Mouse (Mus musculus) left cerebral cortex, postnatal 10 days (tissue): ENCODE results near the gene Mettl15. TPM values are rescaled to one million over a fixed set of nuclear protein-coding genes. Genes with fewer than 3 reads are reported as not detected.
"Not testable (repeated sequence)": the region's sequence is repeated elsewhere in the genome, so short reads cannot be mapped to it uniquely, and the experiment has no call there.

ENCODE experiments used
- DNase-seq, 2 experiments: peaks; one replicate each; pipeline ENCODE4 v3.0.0; 2021 to 2022; ENCODE audit warnings: low spot score in 2 of 2, mixed read lengths in 1 of 2; ENCODE audit errors: extremely low spot score in 1 of 2
- intact Hi-C: fragments of 180-260 bp; cut with DNase I; formaldehyde crosslinking; loops from one replicate; pipeline ENCODE4 v1.15.1; 2025
- total RNA-seq, 2 experiments: library from RNA; stranded (reverse); gene quantifications; 2 replicates each; pipeline ENCODE4 v1.2.3; 2021

Mettl15 gene
- 1 to 10 TPM; 5.9 to 6.5 TPM for total RNA-seq

DNA sequence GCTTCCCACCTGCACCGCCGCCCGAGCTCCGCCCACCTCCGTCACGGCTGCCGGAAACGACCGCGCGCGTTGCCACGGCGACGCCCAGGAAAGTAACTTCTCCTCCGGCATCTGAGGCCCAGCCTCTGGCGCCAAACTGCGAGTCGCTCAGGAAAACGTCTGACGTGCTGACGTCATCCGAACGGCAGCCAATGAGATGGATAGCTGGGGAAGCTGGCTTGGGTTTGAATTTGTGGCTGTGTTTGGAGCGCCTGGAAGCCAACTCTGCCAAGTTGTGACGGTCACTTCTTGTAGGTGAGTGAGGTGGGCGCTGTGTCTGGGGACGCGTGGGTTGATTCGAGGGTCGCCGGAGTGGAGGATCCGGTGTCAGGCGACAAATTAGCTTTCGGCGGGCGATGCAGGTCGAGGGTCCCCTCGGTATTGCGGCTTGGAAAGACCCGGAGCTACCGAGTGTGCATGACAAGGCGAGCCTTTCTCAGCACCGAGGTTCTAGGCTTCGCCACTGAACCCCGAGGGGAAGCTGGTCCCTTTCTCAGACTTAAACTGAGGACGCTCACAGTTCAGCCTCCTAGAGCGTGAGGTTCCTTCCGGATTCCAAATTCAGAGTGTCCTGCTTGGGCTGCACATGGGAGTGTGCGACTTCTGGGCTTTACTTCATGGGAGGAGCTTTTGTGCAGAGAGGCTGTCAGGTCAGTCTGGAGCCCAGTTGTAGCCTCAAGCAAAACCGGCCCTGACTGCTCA is at the start of gene Mettl15, which contains the start of gene Kif18a:
Gene Mettl15, minus strand, starts transcription at position 149 of the 741 bp plus-strand sequence.
Gene Kif18a, plus strand, starts transcription at position 139 of the 741 bp plus-strand sequence.
- intact Hi-C loops: no loop called here
- peak; percentile 97 for DNase-seq

GRCm38 (mm10) chr2:109311369-109311768 is 30.8 kb upstream of the Mettl15 start:
- no peak for DNase-seq
- intact Hi-C loops: no loop called here

DNA sequence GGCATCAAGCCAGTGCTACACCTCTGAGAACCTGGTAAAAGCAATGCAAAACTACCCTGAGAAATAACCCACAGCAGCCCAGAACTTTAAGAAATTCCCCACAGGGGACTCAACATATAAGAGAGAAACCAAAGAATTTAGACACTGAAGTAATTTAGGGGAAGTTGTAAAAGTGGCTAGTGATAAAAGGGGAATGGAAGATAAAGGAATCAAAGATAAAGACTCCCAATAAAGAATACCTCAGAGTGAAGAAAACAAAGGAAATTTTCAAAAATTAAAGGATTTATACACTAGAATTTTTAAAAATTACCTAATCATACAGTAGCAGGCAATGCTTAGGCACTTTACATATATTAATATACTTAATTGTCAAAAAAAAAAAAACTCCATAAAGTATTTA is 23.1 kb upstream of the Mettl15 start:
- intact Hi-C loops: no loop called here
- DNase-seq: no peak

DNA sequence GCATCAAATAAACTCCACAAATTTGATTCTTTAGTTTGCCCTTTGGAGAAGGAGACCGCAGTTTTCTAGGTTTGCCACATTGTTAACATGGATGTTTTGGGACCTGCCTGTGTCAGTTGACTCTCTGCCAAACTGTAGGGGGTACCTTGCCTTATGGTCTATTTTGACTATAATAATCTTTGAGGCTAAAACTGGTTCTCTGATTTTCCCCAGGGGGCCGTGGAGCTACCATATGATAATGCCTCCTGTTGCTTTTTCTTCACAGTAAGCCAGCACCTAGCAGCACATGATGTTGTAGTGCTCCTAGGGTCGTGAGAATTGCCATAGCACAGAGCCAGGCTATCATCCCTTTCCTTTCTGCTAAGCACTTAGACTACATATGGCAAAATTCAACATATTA is 21.7 kb upstream of the Mettl15 start:
- intact Hi-C loops: no loop called here
- DNase-seq: no peak

DNA sequence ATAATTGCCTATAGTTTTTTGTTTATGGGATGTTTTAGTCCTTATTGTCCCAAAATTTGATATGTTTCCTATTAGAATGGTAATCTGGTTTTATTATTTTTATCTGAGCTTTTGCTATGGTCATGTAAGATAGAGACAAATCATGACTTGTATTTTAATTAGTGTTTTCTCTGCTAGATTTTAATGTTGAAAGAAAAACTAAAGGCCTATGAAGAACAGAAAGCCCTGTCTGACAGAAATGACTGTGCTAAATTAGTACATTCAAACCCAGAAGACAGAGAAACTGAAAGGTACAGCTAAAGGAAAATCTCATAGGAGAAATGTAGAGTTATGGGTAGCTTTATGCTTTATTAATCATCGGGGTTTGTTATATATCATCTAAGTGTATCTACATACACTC is 17.6 kb upstream of the Mettl15 start:
- intact Hi-C loops: no loop called here
- no peak for DNase-seq

DNA sequence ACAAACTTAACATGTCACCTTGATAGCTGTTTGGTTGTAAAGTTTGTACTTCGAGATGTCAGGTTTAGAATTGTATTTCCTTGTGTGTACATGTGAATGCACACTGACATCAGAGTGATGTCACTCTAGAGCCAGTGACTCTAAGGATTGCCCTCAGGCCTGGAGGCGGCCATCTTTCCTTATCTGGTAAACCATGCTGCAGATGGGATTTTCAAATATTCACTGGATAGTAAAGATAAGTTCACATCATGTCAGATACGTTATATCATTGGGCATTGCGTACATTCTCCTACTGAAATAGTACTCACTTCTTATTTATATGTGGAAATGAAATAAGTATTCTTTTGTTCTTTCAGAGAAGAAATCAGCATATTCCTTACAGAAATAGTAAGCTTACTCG is 15.7 kb upstream of the Mettl15 start:
- DNase-seq: no peak
- intact Hi-C loops: no loop called here

GRCm38 (mm10) chr2:109289327-109289726 is 8.8 kb upstream of the Mettl15 start:
- DNase-seq: no peak
- intact Hi-C loops: no loop called here

DNA sequence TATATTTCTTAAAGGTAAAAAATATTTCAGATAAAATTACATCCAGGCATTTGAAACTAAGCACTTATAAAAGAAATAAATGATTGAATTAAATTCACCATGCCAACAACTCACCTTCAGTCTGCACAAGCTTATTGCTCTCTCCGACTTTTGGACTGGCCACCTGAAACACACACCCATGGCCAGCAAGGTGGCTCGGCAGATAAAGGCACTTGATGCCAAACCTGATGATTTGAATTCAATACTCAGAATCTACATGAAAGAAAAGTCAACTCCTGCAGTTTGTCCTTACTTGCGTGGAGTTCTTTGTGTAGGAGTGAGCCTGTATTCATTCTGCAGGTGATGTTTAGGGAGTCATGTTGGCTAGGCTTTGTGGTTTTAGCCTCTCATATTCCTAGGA is 3.6 kb upstream of the Mettl15 start:
- intact Hi-C loops: no loop called here
- DNase-seq: no peak

- intact Hi-C loops: no loop called here
- no peak for DNase-seq
Observed at GRCm38 (mm10) chr2:109281341-109281690, 768 bp upstream of the Mettl15 start.

GRCm38 (mm10) chr2:109280272-109280599 is 312 bp downstream of the Mettl15 start:
- intact Hi-C loops: no loop called here

GRCm38 (mm10) chr2:109278036-109278435 is 2.5 kb downstream of the Mettl15 start:
- intact Hi-C loops: loop anchor here (10.0 kb wide), 1 partner anchor 397 kb away; the partner anchor contains the start of gene Bdnf

More at GRCm38 (mm10) chr2:109280272-109280599, 312 bp downstream of the Mettl15 start:
- no peak for DNase-seq

DNA sequence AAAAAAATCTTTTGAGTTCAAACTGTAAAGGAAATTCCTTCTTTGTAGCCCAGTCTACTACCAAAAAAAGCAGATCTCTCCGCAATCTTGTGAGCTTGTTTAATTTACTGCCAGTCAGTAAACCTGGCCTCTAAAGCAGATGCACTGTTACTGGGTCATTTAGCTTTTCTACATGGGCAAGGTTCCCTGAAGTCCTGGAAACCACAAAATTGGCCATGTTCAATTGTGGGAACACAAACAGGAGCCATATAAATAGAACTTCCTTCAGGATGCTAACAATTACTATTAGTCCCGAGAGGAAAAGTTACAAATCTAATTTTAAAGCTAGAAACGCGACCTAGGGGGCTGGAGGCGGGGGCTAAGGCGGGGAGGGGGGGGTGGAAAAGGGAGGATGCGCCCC is 3.0 kb downstream of the Mettl15 start:
- intact Hi-C loops: loop anchor here (10.0 kb wide), 1 partner anchor 397 kb away; the partner anchor contains the start of gene Bdnf

More at GRCm38 (mm10) chr2:109278036-109278435, 2.5 kb downstream of the Mettl15 start:
- DNase-seq: peak; percentile 3 to 42

DNA sequence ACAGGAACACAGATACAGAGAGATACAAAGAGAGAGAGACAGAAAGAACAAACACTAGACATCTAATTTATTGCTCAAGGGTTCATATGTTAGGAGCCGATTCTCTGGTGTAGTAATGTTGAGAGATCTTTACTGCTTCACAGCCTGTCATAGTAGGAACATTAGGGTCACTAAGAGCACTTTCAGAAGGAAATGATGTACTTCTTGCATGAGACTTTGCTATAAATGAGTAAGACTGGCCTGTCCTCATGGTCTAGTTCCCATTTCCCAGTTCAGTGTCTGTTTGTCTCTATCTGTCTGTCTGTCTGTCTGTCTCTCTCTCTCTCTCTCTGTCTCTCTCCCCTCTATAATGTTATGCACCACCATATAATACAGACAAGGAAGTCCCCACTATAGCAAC is 7.5 kb downstream of the Mettl15 start:
- DNase-seq: no peak
- intact Hi-C loops: loop anchor here (10.0 kb wide), 1 partner anchor 402 kb away; the partner anchor contains the start of gene Bdnf

More for the DNA sequence above, 3.0 kb downstream of the Mettl15 start:
- no peak for DNase-seq

- intact Hi-C loops: no loop called here
- DNase-seq: no peak
Observed at GRCm38 (mm10) chr2:109262779-109263178, 17.8 kb downstream of the Mettl15 start.

DNA sequence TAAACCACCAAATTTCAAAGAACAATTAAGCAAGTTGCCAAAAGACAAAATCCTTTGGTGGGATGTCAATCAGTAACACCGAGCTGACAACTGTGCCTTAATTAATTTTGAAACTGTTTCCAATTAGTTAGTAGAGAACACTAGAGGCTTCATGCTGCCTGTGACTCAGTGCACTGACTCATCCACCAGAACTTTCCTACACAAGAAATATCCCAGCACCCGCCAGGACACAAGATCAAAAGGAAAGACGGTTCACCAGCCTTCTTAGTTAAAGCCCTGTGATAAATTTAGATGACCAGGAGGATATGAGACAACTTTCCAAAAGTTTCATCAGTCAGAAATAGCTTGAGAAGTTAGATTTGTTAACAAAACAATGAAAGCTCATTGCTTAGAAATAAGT is 38.6 kb downstream of the Mettl15 start:
- no peak for DNase-seq
- intact Hi-C loops: no loop called here

GRCm38 (mm10) chr2:109235741-109236140 is 44.8 kb downstream of the Mettl15 start:
- no peak for DNase-seq
- intact Hi-C loops: no loop called here

GRCm38 (mm10) chr2:109233876-109234275 is 46.7 kb downstream of the Mettl15 start:
- intact Hi-C loops: no loop called here
- no peak for DNase-seq

GRCm38 (mm10) chr2:109230443-109230842 is 50.1 kb downstream of the Mettl15 start:
- intact Hi-C loops: no loop called here
- no peak for DNase-seq

DNA sequence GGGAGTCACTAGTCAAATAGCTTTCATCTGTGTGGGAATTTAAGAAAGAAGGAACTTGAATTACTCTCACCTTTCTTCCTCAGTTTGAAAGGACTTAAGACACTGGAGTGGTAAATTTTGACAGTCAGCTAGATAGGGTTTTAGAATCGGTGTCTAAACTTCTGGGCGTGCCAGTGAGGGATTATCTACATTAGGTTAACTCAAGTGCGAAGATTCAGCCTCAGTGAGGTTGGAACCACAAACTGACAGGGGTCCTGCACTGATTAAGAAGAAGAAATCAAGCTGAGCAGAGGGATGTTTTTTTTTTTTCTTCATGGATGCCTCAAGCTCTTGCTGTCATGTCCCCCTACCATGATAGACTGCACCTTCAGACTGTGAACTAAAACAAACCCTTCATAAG is 53.4 kb downstream of the Mettl15 start:
- no peak for DNase-seq
- intact Hi-C loops: no loop called here

DNA sequence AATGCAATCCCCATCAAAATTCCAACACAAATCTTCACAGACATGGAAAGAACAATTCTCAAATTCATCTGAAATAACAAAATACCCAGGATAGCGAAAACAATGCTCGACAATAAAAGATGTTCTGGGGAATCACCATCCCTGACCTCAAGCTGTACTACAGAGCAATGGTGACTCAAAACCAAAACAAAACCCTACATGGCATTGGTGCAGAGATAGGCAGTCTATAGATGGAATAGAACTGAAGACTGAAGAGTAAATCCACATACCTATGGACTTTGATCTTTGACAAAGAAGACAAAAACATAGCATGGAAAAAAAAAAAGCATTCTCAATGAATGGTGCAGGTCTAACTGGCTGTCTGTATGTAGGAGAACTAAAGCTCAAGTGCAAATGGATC is 59.1 kb downstream of the Mettl15 start:
- intact Hi-C loops: no loop called here
- no peak for DNase-seq

DNA sequence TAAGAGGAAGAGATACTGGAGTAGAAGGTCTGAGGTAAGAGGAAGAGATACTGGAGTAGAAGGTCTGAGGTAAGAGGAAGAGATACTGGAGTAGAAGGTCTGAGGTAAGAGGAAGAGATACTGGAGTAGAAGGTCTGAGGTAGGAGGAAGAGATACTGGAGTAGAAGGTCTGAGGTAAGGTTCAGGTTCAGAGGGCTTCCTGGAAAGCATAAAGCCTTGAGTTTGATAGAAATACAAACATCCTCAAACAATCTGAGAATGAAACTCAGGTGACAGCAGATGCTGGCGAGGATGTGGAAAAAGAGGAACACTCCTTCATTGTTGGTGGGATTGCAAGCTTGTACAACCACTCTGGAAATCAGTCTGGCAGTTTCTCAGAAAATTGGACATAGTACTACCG is 63.9 kb downstream of the Mettl15 start:
- DNase-seq, intact Hi-C loops: not testable (repeated sequence)
